Mouse (Mus musculus) CD8-positive naive resting alpha-beta T cell, adult 2 months (primary cell): ENCODE data around the gene Prim1.
"Not testable (repeated sequence)": the region's sequence is repeated elsewhere in the genome, so short reads cannot be mapped to it uniquely, and the experiment has no call there.

Experiments
- DNase-seq, 2 experiments: peaks; one replicate each; pipeline ENCODE4 v3.0.0; 2022; ENCODE audit warnings: low read depth in 2 of 2, low spot score in 2 of 2

Prim1 gene

GRCm38 (mm10) chr10:128036746-128037425 is 21.9 kb downstream of the Prim1 start:
- DNase-seq = no peak

DNA sequence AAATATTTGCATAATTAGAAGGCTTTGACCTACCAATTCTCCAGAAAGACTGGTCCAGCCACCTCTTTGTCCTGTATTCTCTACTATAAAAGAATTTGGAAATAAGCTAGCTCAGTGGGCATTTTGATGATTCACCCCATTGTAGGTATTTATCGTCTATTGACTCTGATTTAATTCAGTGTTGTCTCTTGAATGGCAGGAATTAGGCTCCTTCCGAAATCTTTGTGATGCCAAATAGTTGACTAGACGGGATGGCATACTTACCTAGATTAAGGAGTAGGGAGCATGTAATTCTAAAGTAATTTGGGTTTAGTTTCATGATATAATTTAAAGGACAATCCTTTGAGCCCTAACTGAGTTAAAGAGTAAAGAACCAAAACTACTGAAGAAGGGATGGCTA is 23.0 kb downstream of the Prim1 start:
- DNase-seq = no peak

GRCm38 (mm10) chr10:128039167-128039566 is 24.2 kb downstream of the Prim1 start:
- DNase-seq = no peak

GRCm38 (mm10) chr10:128039858-128040257 is 24.9 kb downstream of the Prim1 start:
- no peak for DNase-seq

GRCm38 (mm10) chr10:128040293-128040692 is 25.3 kb downstream of the Prim1 start:
- DNase-seq = no peak

DNA sequence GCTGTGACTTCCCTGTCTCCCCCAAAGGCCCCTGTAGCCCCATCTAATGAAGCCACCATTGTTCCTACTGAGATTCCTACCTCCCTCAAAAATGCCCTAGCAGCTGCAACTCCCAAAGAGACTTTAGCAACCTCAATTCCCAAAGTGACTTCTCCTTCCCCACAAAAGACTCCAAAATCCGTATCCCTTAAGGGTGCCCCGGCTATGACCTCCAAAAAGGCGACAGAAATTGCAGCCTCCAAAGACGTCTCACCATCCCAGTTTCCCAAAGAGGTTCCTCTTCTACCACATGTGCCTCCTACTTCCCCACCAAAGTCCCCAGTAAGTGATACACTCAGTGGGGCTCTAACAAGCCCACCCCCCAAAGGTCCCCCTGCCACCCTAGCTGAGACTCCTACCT is 26.7 kb downstream of the Prim1 start:
- no peak for DNase-seq

DNA sequence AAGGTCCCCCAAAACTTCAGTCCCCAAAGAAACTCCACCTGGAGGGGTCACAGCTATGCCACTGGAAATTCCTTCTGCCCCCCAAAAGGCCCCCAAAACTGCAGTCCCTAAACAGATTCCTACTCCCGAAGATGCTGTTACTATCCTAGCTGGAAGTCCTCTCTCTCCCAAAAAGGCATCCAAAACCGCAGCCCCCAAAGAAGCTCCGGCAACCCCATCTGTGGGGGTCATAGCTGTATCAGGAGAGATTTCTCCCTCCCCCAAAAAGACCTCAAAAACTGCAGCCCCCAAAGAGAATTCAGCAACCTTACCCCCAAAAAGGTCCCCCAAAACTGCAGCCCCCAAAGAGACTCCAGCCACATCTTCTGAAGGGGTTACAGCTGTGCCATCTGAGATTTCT is 27.5 kb downstream of the Prim1 start:
- DNase-seq = no peak

DNA sequence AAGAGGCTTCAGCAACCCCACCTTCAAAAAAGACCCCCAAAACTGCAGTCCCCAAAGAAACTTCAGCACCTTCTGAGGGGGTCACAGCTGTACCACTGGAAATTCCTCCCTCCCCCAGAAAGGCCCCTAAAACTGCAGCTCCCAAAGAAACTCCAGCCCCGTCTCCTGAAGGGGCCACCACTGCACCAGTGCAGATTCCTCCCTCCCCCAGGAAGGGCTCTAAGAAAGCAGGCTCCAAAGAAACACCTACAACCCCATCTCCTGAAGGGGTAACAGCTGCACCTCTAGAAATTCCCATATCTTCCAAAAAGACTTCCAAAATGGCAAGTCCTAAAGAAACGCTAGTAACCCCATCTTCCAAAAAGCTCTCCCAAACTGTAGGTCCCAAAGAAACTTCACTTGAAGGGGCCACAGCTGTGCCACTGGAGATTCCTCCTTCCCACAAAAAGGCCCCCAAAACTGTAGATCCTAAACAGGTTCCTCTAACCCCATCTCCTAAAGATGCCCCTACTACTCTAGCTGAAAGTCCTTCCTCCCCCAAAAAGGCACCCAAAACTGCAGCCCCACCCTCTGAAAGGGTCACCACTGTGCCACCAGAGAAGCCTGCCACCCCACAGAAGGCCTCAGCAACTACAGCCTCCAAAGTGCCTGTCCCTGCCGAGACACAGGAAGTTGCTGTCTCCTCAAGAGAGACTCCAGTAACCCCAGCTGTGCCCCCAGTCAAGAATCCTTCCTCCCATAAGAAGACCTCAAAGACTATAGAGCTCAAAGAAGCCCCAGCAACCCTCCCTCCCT is 28.3 kb downstream of the Prim1 start:
- no peak for DNase-seq

- no peak for DNase-seq
These were observed 33.2 kb downstream of the Prim1 start for GRCm38 (mm10) chr10:128048157-128048556.

DNA sequence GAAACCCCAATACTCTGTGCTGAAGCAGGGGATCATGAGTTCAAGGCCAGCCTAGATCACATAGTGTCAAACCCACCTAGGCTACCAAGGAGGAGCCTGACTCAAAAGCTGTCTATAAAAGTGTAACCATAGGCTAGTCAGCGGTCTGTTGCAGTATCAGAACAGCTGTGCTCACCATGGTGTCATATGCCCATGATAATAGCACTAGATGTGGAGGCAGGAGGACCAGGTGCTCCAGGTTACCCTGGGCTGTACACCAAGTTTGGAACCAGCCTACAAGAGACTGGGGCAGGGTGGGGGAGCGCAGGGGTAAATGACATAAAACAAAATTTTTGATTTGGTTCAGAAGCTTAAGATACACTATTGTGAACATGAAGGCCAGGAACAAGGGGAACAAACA is 34.8 kb downstream of the Prim1 start:
- DNase-seq = no peak

- DNase-seq = no peak
These were observed 35.4 kb downstream of the Prim1 start for GRCm38 (mm10) chr10:128050355-128050754.

- no peak for DNase-seq
These were observed 36.6 kb downstream of the Prim1 start for GRCm38 (mm10) chr10:128051589-128051988.

DNA sequence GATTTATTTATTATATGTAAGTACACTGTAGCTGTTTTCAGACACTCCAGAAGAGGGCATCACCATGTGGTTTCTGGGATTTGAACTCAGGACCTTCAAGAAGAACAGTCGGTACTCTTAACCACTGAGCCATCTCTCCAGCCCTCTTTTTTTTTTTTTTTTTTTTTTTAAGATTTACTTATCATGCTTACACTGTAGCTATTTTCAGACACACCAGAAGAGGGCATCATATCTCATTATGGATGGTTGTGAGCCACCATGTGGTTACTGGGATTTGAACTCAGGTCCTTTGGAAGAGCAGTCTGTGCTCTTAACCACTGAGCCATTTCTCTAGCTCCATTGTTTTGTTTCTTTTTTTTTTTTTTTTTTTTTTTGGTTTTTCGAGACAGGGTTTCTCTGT is 37.2 kb downstream of the Prim1 start:
- DNase-seq = not testable (repeated sequence)

GRCm38 (mm10) chr10:128053001-128053400 is 38.0 kb downstream of the Prim1 start:
- DNase-seq = no peak

DNA sequence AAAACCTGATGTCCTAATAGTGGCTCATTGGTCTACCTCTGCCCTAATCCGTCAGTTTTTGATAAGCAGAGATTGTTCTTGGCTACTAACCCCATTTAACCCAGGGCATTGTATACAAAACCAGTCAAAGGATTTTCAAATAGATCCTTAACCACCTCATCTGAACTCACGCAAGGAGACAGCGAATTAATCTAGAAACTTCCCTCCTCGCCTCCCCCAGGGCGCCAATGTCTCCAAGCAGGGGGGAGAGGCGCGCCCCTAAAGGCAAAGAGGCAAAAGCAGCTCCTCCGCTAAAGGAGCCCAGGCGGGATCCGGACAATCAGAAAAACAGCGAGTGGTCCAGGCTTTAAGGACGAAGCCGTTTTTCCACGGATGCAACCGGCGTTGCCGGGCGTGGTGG is 43.2 kb downstream of the Prim1 start:
- no peak for DNase-seq

GRCm38 (mm10) chr10:128058601-128059151 is 43.7 kb downstream of the Prim1 start, which contains the start of gene Ptges3:
TSS of gene Ptges3 (plus strand) at chr10:128058954.
- DNase-seq = peak; percentile 91 to 92

GRCm38 (mm10) chr10:128059207-128059981 is 44.4 kb downstream of the Prim1 start:
- DNase-seq = peak; percentile 57 to 63

DNA sequence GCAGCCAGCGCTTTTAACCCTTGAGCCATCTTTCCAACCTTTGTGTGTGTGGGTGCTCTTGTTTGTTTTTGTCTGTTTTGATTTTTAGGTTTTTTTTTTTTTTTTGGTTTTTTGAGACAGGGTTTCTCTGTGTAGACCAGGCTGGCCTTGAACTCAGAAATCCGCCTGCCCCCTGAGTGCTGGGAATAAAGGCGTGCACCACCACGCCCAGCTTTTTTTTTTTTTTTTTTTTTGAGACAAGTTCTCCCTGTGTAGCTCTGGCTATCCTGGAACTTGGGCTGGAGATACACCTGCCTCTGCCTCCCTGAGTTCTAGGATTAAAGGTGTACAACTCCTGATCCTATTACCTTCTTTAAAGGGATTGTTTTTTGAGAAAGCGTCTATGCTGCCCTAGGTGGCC is 46.1 kb downstream of the Prim1 start:
- no peak for DNase-seq

- DNase-seq = no peak
These were observed 47.4 kb downstream of the Prim1 start for GRCm38 (mm10) chr10:128062221-128062989.

- DNase-seq = no peak
These were observed 51.1 kb downstream of the Prim1 start for GRCm38 (mm10) chr10:128066072-128066471.

- DNase-seq = no peak
These were observed 54.2 kb downstream of the Prim1 start for GRCm38 (mm10) chr10:128069201-128069600.
